Mouse (Mus musculus): ENCODE results near the gene Spaca4.

Spaca4 gene

GRCm38 (mm10) chr7:45713396-45713795, 12.2 kb downstream of the Spaca4 start:
- in situ Hi-C loops (cut with MboI, MseI), result no loop called here

- in situ Hi-C loops (cut with MboI, MseI), result no loop called here
Measured at GRCm38 (mm10) chr7:45712022-45712757, 13.4 kb downstream of the Spaca4 start.

- in situ Hi-C loops (cut with MboI, MseI), result no loop called here
Measured at GRCm38 (mm10) chr7:45711316-45712021, 14.1 kb downstream of the Spaca4 start.

GRCm38 (mm10) chr7:45710477-45711191, 15.0 kb downstream of the Spaca4 start:
- in situ Hi-C loops (cut with MboI, MseI), result no loop called here

GRCm38 (mm10) chr7:45709677-45710355, 15.8 kb downstream of the Spaca4 start:
- in situ Hi-C loops (cut with MboI, MseI), result no loop called here

- in situ Hi-C loops (cut with MboI, MseI), result no loop called here
Measured at GRCm38 (mm10) chr7:45709036-45709435, 16.6 kb downstream of the Spaca4 start.

- in situ Hi-C loops (cut with MboI, MseI), result no loop called here
Measured at GRCm38 (mm10) chr7:45708221-45708761, 17.3 kb downstream of the Spaca4 start.

- in situ Hi-C loops (cut with MboI, MseI), result no loop called here
Measured at GRCm38 (mm10) chr7:45707375-45707967, 18.1 kb downstream of the Spaca4 start.

- in situ Hi-C loops (cut with MboI, MseI), result no loop called here
Measured at GRCm38 (mm10) chr7:45706721-45707241, 18.8 kb downstream of the Spaca4 start.

- in situ Hi-C loops (cut with MboI, MseI), result no loop called here
Measured at GRCm38 (mm10) chr7:45705873-45706281, 19.7 kb downstream of the Spaca4 start.

GRCm38 (mm10) chr7:45705443-45705864, 20.2 kb downstream of the Spaca4 start:
- in situ Hi-C loops (cut with MboI, MseI), result no loop called here

- in situ Hi-C loops (cut with MboI, MseI), result no loop called here
Measured at GRCm38 (mm10) chr7:45704730-45705442, 20.7 kb downstream of the Spaca4 start, which contains the start of gene Dbp. Gene Dbp, plus strand, starts transcription at chr7:45705088.

- in situ Hi-C loops (cut with MboI, MseI), result no loop called here
Measured at GRCm38 (mm10) chr7:45704046-45704559, 21.5 kb downstream of the Spaca4 start.

GRCm38 (mm10) chr7:45703521-45704033, 22.0 kb downstream of the Spaca4 start:
- in situ Hi-C loops (cut with MboI, MseI), result no loop called here

- in situ Hi-C loops (cut with MboI, MseI), result no loop called here
Measured at GRCm38 (mm10) chr7:45702809-45703520, 22.6 kb downstream of the Spaca4 start.

- in situ Hi-C loops (cut with MboI, MseI), result no loop called here
Measured at GRCm38 (mm10) chr7:45702316-45702715, 23.3 kb downstream of the Spaca4 start.

- in situ Hi-C loops (cut with MboI, MseI), result no loop called here
Measured at GRCm38 (mm10) chr7:45701607-45702006, 24.0 kb downstream of the Spaca4 start.

- in situ Hi-C loops (cut with MboI, MseI), result no loop called here
Measured at GRCm38 (mm10) chr7:45701072-45701471, 24.5 kb downstream of the Spaca4 start.

All from T-helper 17 cell (primary cell).